Mouse (Mus musculus) G1E (cell line): ENCODE results near the gene Cyb561.

Experiments
- CTCF ChIP-seq: IDR thresholded peaks from 2 replicates; pipeline ENCODE4 v1.5.1; 2012; ENCODE audit warnings: low read depth, low read length, inconsistent platforms, mixed read lengths
- GATA1 ChIP-seq: IDR thresholded peaks from 2 replicates; pipeline ENCODE4 v1.6.1; 2012; ENCODE audit warnings: borderline replicate concordance, low read length, inconsistent platforms, mixed read lengths

DNA sequence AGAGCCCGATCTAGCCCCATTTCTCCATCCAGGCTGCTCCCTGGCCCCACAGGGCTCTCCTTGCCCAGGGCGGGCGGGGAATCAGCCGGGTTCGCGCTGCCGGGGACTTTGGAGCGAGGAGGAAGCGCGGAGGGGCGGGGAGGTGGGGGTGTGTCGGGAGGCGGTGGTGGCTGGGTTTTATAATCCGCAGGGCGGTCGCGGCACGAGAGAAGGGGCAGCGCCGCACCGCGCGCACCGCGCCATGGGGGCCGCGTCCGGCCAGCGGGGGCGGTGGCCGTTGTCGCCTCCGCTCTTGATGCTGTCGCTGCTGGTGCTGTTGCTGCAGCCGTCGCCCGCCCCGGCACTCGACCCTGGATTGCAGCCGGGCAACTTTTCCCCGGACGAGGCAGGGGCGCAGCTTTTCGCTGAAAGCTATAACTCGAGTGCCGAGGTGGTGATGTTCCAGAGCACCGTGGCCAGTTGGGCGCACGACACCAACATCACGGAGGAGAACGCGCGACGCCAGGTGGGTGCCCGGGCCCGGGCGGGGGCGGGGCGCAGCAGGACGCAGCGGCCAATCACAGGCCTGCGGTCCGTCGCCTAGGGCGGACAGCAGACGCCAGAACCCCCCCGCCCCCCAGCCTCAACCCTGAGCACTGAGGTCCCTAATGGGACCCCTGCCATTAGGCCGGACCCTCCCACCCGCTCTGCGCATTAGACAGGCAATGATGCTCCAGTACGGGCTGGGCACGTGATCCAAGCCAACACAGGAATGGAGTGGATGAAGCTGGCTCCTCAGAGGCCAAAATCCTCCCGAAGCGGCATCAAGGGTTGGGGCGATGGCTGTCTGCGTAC lies 14.8 kb upstream of the Cyb561 start, which contains the start of gene Ace:
- no peak for TF ChIP-seq CTCF
- TF ChIP-seq GATA1, result no peak
